Mouse (Mus musculus) adrenal gland, postnatal 36 days (tissue): ENCODE data around the gene Uchl3. TPM values are rescaled to one million over a fixed set of nuclear protein-coding genes. Genes with fewer than 3 reads are reported as not detected.

ENCODE experiments used
- DNase-seq, 2 experiments: peaks; one replicate each; pipeline ENCODE4 v3.0.0; 2021; ENCODE audit warnings: mixed read lengths in 1 of 2
- total RNA-seq, 2 experiments: library from RNA; stranded (reverse); gene quantifications; 2 replicates each; pipeline ENCODE4 v1.2.3; 2021

The Uchl3 gene
- total RNA-seq, 2 experiments from 2014 or later: 38.7 to 43.8 TPM

GRCm38 (mm10) chr14:101666536-101666935 is 12.8 kb downstream of the Uchl3 start:
- peak in 1 of 2 experiments; percentile 4 for DNase-seq

GRCm38 (mm10) chr14:101668626-101669025 is 14.9 kb downstream of the Uchl3 start:
- no peak for DNase-seq

GRCm38 (mm10) chr14:101672226-101672625 is 18.5 kb downstream of the Uchl3 start:
- no peak for DNase-seq

- DNase-seq: no peak
These were observed 33.9 kb downstream of the Uchl3 start for GRCm38 (mm10) chr14:101687696-101688095.

GRCm38 (mm10) chr14:101688406-101688805 is 34.6 kb downstream of the Uchl3 start:
- no peak for DNase-seq

GRCm38 (mm10) chr14:101704479-101704878 is 50.7 kb downstream of the Uchl3 start:
- DNase-seq: no peak

GRCm38 (mm10) chr14:101707088-101707487 is 53.3 kb downstream of the Uchl3 start:
- DNase-seq: no peak

GRCm38 (mm10) chr14:101714414-101714813 is 60.6 kb downstream of the Uchl3 start:
- no peak for DNase-seq

- DNase-seq: peak; percentile 90 to 92
These were observed 75.6 kb downstream of the Uchl3 start, which contains the start of the genes Gm9922 and Lmo7 for GRCm38 (mm10) chr14:101729237-101729971. TSS of gene Gm9922 (minus strand) at chr14:101729814. TSS of gene Lmo7 (plus strand) at chr14:101729957.

- peak in 1 of 2 experiments; percentile 1 for DNase-seq
These were observed 76.4 kb downstream of the Uchl3 start for GRCm38 (mm10) chr14:101729972-101730692.

GRCm38 (mm10) chr14:101733542-101734303 is 80.0 kb downstream of the Uchl3 start:
- no peak for DNase-seq

GRCm38 (mm10) chr14:101737501-101737900 is 83.7 kb downstream of the Uchl3 start:
- no peak for DNase-seq

Other genes starting within 250 kb of the Uchl3 start
- gene Tbc1d4, start 44.8 kb upstream of the Uchl3 start, total RNA-seq: 10 to 100 TPM; 43.4 to 84.5 TPM
- gene Commd6, start 13.3 kb upstream of the Uchl3 start, total RNA-seq: 10 to 100 TPM; 83.8 to 95.3 TPM
- gene Gm9922, start 75.8 kb downstream of the Uchl3 start, total RNA-seq: 1 to 10 TPM; 1.4 to 2.0 TPM
- gene Lmo7, start 76.0 kb downstream of the Uchl3 start, total RNA-seq: 10 to 100 TPM; 16.3 to 19.8 TPM